Mouse (Mus musculus): Measurements from ENCODE around the gene Gm12794. TPM values are rescaled to one million over a fixed set of nuclear protein-coding genes. Genes with fewer than 3 reads are reported as not detected.
"Not testable (repeated sequence)": the region's sequence is repeated elsewhere in the genome, so short reads cannot be mapped to it uniquely, and the experiment has no call there.

Gm12794 gene
- not detected in 2 replicates for polyA plus RNA-seq (2012; rRNA removed)

GRCm38 (mm10) chr4:101940107-101940506 is at the start of gene Gm12794:
TSS of gene Gm12794 (plus strand) at chr4:101940407.
- DNase-seq (ENCODE audit: low read depth) = not testable (repeated sequence)

DNA sequence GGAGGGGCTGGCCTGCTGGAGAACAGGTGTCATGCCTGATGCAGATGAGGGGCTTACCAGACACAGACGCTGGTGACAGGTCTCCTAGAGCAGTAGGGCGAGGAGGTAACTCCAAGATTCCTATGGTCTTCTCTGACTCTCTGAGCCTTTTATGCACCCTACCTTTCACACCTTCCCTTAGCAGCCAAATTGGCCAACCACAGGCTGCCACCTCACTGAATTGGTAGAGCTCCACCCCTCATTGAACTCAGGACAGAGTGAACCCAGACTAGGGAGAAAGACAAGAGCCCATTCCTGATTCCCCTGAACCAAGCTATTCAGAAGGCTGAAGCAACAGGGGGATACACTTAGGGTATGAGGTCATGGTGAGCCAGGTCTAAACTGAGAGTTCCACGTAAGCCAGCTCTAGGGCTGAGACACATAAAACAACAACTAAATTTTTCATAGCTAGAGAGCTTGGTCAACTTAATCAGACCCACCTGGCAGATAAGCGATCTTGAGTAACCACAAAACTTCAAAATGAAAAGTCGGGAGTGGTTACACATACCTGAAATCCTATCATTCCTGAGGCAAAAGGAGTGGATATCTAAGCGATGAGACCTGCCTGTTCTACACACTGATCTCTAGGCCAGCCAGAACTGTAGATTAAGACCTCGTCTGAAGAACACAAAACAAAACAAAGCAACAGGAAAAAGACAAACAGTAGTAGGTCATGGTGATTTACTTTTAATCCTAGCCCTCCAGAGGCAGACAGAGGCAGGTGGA is 46.4 kb upstream of the Gm12794 start, which contains the start of gene C130073F10Rik:
C130073F10Rik (minus strand) TSS at position 134 of the 765 bp plus-strand sequence.
- TF ChIP-seq CTCF (IDR thresholded peaks at IDR 0.05; ENCODE audit: borderline replicate concordance, extremely low read depth, insufficient read depth, insufficient read length) = no peak
- TF ChIP-seq POLR2A (IDR thresholded peaks at IDR 0.05; ENCODE audit: borderline replicate concordance, extremely low read depth, insufficient read depth, insufficient read length, poor library complexity, severe bottlenecking) = no peak
- DNase-seq (ENCODE audit: low read depth) = no peak

- DNase-seq (ENCODE audit: low read depth) = not testable (repeated sequence)
Measured at GRCm38 (mm10) chr4:101908821-101909220, 31.4 kb upstream of the Gm12794 start, which contains the start of gene Gm12800. TSS of gene Gm12800 (plus strand) at chr4:101909121.

DNA sequence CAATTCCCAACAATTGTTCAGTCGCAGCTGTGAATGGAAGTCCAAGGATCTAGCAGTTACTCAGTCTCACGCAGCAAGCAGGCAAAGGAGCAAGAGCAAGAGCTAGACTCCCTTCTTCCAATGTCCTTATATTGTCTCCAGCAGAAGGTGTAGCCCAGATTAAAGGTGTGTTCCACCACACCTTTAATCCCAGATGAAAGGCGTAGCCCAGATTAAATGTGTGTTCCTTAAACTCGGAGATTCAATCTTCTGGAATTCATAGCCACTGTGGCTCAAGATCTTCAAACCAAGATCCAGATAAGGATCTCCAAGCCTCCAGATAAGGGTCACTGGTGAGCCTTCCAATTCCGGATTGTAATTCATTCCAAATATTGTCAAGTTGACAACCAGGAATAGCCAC is 40.7 kb downstream of the Gm12794 start, which contains the start of gene Gm12790:
Gm12790 (minus strand) TSS at position 101 of the 400 bp plus-strand sequence.
- not testable (repeated sequence) for DNase-seq (ENCODE audit: low read depth)

DNA sequence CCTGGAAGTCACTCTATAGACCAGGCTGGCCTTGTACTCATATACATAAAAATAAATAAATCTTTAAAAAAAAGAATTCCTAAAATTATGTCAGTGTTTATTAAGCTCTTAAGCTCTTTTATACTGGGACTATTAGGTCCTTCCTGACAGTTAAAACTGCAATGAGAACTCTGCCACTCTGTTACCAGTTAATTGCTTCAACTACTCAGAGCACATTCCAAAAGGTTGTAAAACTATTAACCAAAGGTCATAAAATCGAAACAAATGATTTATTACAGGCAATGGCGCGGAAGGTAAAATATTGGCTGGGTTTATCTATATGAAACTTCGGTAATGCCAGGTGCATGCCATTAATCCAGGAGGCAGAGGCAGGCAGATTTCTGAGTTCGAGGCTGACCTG is 45.5 kb downstream of the Gm12794 start:
- DNase-seq (ENCODE audit: low read depth) = no peak
- TF ChIP-seq CTCF (IDR thresholded peaks at IDR 0.05; ENCODE audit: borderline replicate concordance, extremely low read depth, insufficient read depth, insufficient read length) = no peak
- TF ChIP-seq POLR2A (IDR thresholded peaks at IDR 0.05; ENCODE audit: borderline replicate concordance, extremely low read depth, insufficient read depth, insufficient read length, poor library complexity, severe bottlenecking) = no peak

- not testable (repeated sequence) for DNase-seq (ENCODE audit: low read depth)
Measured at GRCm38 (mm10) chr4:101986326-101986725, 46.1 kb downstream of the Gm12794 start, which contains the start of gene Gm12789. TSS of gene Gm12789 (plus strand) at chr4:101986626.

Other genes starting within 250 kb of the Gm12794 start
- 1.7 and 3.5 TPM in 2 replicates for gene Lepr, start 223.0 kb upstream of the Gm12794 start, polyA plus RNA-seq (2012; rRNA removed)
- gene B020004J07Rik, start 96.4 kb upstream of the Gm12794 start, polyA plus RNA-seq (2012; rRNA removed) = not detected in 2 replicates
- not detected in 2 replicates for gene C130073F10Rik, start 46.6 kb upstream of the Gm12794 start, polyA plus RNA-seq (2012; rRNA removed)
- gene Gm12800, start 31.3 kb upstream of the Gm12794 start, polyA plus RNA-seq (2012; rRNA removed) = not detected in 2 replicates
- gene Gm12790, start 40.6 kb downstream of the Gm12794 start, polyA plus RNA-seq (2012; rRNA removed) = not detected in 2 replicates
- not detected in 2 replicates for gene Gm12789, start 46.2 kb downstream of the Gm12794 start, polyA plus RNA-seq (2012; rRNA removed)
- gene Pde4b, start 147.1 kb downstream of the Gm12794 start, polyA plus RNA-seq (2012; rRNA removed) = 26.7 and 35.0 TPM in 2 replicates

Measured in brain, embryonic 14.5 days (tissue).